Mouse (Mus musculus): ENCODE measurements at regions not wholly inside any gene's neighbourhood (a gene's known extent, or its start where the extent isn't known, plus 50 kb on each side); places are given as distances from the start of the nearest gene placed in this dataset.

- TF ChIP-seq CTCF (IDR thresholded peaks at IDR 0.05; ENCODE audit: low read depth) (no peak), EP300 (IDR thresholded peaks at IDR 0.05; ENCODE audit: low read depth) (no peak)
These were observed 408.5 kb upstream of the C030005K15Rik start for GRCm38 (mm10) chr10:98135026-98135425.

All from liver, postnatal 0 days (tissue).